Mouse (Mus musculus) gastrocnemius, postnatal 25 days (tissue): ENCODE data around the gene Scn2a. TPM values are rescaled to one million over a fixed set of nuclear protein-coding genes. Genes with fewer than 3 reads are reported as not detected.

Source experiments
- DNase-seq: peaks from one replicate; pipeline ENCODE4 v3.0.0; 2022
- long read RNA-seq, 2 experiments: library from polyadenylated mRNA; stranded (forward); transcript quantifications; one replicate each; pipeline ENCODE4 v2.0.0; 2021
- total RNA-seq, 2 experiments: library from RNA; stranded (reverse); gene quantifications; 1 replicate in 1 of 2; 2 replicates in 1 of 2; pipeline ENCODE4 v1.2.3; 2021

Gene Scn2a
- total RNA-seq, result under 1 TPM; 0.54 to 0.91 TPM
- long read RNA-seq, experiment 1, result 0 reads
- long read RNA-seq, experiment 2, result 0 reads

GRCm38 (mm10) chr2:65620556-65621166 lies at the start of gene Scn2a:
TSS of gene Scn2a (plus strand) at chr2:65620771.
- no peak for DNase-seq

DNA sequence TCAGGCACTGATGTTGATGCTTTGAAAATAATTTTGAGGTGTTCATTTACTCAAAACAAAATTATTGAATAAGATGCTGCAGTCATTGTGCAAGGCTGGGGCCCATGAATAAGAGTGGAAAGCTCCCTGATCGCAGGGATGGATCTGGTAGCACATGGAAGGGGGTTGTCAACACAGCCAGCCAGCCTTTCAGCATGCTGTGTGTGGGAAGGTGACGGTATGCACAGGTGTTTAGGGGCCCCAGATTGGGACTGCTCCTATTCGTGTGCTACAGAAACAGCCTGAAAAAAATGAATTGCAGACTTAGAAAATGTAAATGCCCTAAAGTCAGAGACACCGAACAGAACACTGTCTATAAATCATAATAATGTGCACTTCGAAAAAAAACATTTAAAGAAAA lies 32.9 kb upstream of the Scn2a start:
- no peak for DNase-seq

DNA sequence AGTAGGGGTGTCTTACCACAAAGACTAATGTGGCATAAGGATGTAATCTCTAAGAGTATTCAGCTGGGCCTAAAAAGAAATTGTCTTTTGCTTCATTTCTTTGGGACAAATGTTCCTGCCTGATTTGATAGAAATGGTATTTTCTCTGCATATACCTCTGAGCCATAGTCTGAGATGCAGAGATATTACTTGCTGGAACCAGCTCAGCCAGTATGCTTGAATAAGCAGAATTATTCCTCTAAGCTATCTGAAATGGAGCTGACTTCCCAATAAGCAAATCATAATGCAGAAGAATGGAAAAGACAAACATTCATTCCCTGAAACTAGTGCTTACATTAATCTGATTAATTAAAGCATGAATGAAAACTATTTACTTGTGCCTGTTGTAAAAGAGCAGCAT lies 12.8 kb upstream of the Scn2a start:
- DNase-seq, result no peak

DNA sequence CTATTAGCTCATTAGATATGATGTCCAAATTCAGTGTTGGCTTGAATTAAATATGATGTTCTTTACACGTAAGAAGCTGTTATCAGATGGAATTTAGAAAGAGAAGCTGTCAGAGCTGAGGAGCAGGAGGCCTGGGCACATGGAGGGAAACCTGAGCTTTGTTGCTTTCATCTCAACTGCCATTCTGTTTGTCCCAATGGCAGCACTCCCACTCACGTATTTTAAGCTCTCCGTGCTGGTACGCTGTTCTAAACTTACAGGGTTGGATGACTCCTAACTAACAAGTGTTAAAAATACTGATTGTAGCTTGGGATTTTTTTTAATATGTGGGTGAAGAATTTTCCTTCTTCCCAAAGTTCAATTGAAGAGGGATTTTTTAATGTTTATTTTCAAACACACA lies 8.7 kb upstream of the Scn2a start:
- DNase-seq, result no peak

- DNase-seq, result no peak
These were observed 790 bp upstream of the Scn2a start for GRCm38 (mm10) chr2:65619781-65620180.

- DNase-seq, result no peak
These were observed 683 bp downstream of the Scn2a start for GRCm38 (mm10) chr2:65621254-65621653.

DNA sequence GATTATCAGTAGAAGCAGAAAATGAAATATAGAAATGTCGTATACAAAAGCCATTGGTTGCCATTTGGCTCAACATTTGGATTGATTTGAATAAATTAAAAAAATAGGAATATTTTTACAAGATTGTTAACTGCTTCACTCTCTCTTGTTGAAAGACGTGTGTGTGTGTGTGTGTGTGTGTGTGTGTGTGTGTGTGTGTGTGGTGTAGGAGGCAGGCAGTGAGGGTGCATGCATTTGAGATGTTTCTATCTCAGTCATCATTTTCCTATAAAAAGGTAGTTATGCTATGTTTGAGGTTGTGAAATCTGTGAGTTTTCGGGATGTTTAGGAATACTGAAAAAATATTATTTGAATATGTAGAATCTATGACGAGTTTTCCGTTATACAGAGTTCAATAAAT lies 1.3 kb downstream of the Scn2a start:
- no peak for DNase-seq

GRCm38 (mm10) chr2:65652636-65653035 lies 32.1 kb downstream of the Scn2a start:
- no peak for DNase-seq

GRCm38 (mm10) chr2:65657031-65657430 lies 36.5 kb downstream of the Scn2a start:
- no peak for DNase-seq

GRCm38 (mm10) chr2:65658430-65658829 lies 37.9 kb downstream of the Scn2a start:
- no peak for DNase-seq

- DNase-seq, result no peak
These were observed 43.3 kb downstream of the Scn2a start for GRCm38 (mm10) chr2:65663892-65664291.

DNA sequence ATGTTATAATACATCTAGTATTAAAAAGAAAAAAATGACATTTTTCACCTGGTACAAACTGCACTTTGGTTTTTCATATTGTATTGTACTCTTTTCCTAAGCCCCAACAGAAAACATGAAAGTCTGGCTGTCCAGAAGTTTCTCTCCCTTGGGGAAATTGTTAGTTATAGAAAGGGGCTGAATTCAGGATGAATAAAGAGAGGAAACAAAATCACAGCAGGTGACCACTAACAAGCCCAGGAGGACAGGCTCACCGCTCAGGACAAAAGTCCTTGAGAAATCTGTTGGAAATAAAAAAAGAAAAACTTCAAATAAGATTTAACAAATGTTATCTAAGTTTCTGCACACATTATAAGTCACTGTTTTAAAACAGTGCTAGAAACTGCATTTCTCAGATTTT lies 43.9 kb downstream of the Scn2a start:
- DNase-seq, result no peak

DNA sequence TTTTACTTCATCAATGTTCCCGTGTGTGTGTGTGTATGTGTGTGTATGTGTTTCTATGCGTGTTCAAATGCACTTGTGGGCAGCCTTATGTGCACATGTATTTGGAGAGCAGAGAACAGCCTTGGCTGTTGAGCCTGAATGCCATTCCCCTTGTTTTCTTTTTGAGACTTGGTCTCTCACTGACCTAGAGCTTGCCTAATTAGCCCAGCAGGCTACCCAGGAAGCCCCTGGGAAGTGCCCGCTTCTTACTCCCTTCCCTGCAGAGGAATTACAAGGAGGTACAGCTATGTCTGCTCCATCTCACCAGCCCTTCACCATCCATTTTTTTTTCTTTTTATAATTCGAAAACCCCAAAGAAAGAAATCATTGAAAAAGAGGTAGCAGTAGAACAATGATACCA lies 44.6 kb downstream of the Scn2a start:
- no peak for DNase-seq

DNA sequence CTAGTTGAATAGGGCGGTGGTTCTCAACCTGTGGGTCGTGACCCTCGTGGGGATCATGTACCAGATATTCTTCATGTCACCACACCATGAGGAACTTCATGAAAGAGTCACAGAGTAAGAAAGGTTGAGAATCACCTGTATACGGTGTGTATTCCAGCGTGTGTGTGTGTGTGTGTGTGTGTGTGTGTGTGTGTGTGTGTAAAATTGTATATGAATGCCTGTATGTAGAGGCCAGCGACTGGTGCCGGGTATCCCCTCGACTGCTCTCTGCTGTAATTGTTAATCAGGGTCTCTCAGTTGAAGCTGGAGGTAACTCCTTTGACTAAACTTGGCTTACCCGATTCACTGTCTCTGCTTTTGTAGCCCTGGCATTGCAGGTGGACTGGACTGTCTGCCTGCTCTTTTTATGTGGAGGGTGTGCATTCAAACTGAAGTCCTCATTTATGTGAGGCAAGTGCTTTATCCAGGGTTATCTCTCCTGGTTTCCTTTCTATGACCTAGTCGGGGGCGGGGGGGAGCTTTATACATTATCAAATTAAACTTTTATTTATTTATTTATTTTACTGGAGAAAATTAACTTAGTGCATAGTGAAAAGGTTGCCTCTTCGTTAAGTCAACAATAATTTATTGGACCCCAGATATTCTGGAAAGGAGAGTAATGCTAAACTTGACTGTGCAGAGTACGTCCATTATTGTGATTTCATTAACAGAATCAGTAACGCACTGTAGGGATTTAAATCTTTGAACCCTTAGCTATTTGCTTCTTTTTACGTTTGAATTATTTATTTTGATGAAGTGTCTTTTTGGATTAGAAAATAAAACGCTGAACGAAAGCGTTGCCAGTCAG lies 47.2 kb downstream of the Scn2a start:
- no peak for DNase-seq

DNA sequence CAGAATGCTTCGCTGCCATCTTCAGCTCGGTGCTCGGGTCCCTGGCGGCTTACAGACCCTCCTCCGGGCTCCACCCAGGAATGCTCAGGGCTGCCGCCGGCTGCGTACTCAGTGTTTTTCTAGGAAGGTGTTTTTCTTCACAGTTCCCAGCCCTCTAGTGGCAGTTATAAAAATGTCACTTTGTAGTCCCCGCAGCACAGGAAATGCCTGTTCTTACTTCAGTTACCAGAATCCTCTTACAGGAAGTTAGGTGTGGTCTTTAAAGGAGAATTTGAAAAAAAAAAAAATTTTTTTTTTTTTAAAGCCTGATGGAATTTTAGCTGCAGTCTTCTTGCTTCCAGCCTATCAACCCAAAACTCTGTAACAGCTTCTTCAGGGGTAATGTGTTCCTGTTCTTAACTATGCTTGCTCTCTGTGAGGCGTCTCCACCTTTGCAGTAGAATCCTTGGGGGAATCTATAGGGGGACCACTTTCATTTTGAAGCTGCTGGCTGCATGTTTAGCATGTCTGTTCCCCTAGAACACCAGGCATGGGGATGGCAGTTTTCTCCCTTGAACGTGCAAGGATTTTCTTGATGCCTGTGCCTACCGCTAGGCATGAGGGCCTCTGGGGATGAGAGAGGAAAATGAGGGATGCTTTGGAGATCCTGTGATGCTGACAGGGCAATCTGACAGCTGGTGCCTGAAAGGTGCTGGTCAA lies 48.0 kb downstream of the Scn2a start:
- DNase-seq, result peak; percentile 40

GRCm38 (mm10) chr2:65669561-65669960 lies 49.0 kb downstream of the Scn2a start:
- DNase-seq, result no peak

DNA sequence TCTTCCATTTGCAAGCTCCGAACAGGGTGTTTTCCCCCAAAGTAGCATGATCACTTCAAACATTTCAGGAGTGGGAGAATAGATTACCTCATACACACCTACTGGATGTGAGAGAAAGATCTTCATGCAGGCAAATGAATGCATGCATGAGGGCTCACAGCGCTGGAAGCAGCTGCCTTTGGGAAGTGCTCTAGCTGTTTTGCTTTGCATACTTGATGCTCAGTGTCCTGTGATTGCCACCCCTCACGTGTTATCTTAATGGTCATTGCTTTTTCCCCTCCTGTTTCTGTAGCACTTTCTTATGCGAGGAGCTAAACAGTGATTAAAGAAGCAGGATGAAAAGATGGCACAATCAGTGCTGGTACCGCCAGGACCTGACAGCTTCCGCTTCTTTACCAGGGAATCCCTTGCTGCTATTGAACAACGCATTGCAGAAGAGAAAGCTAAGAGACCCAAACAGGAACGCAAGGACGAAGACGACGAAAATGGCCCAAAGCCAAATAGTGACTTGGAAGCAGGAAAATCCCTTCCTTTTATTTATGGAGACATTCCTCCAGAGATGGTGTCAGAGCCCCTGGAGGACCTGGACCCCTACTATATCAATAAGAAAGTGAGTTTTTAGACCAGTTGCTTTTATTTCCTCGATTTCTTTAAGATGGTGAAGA lies 49.7 kb downstream of the Scn2a start:
- DNase-seq, result no peak

- no peak for DNase-seq
These were observed 59.0 kb downstream of the Scn2a start for GRCm38 (mm10) chr2:65679621-65680020.

GRCm38 (mm10) chr2:65685151-65685550 lies 64.6 kb downstream of the Scn2a start:
- no peak for DNase-seq

- DNase-seq, result no peak
These were observed 70.0 kb downstream of the Scn2a start for GRCm38 (mm10) chr2:65690456-65691184.

DNA sequence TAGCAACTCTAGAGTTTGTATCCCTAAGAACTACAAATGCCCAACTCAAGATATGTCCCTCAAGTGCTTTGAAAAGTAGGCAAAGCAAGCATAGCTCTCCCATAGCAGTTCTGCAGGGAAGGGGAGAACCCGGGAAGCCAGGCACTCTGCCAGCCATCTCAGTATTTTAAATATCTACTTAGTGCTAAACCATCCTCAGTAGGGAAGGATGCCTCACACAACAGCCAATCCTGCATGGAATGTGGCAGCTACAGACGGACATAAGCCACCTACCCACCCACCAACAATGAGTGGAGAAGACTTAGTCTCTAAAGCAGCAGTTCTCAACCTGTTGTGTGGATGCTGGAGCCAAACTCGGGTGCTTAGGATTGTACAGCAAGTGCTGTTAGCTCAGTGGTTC lies 73.9 kb downstream of the Scn2a start:
- no peak for DNase-seq

DNA sequence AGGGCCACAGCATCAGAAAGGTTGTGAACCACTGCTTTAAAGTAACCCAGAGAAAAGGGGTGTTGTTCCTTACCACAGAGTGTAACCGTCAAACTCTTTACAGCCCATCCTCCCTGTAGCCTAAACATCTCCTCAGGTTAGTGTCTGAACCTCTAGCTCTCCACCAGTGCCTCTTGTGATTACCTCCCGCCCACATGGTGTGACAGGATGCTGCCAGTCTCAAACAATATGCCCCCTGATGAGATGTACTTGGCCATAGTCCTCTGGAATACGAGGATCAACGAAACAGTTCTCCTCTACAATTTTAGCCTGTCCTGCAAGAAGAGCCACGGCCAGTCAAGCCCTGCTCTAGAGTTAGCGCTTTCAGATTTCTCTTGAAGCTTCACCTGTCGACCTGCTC lies 74.5 kb downstream of the Scn2a start:
- no peak for DNase-seq
